Mouse (Mus musculus): Measurements from ENCODE around the gene Homer3. TPM values are rescaled to one million over a fixed set of nuclear protein-coding genes. Genes with fewer than 3 reads are reported as not detected.

Gene Homer3
- polyA plus RNA-seq, 1 experiment from 2014 or later: 16.8 TPM

DNA sequence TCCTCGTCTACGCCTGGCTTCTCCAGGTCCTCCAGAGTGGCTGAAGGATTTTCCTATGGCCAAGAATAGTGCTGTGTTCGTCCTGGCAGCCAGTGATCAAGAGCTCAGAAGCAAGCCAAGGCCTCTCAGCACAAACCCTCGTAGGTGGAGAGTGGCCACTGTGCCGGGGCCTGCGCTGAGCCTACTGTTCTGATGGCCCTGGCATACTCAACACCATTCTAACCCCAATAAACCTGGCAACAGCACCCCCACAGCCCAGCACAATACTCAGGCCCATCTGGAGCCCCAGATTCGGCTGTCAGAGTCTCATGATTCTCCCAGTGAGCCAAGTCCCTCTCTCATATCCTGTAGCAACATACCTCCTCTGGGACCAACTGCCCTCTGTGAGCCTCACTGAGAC, 58.0 kb downstream of the Homer3 start:
- H3K9me3 ChIP-seq (ENCODE audit: control insufficient read depth, low read length): no peaks in the 10 kb centered on the region
- H3K36me3 ChIP-seq (ENCODE audit: control insufficient read depth, insufficient read depth, low read length): peaks cover 58% of the 10 kb centered on the region
- no peak for ATAC-seq (ENCODE audit: low read depth)
- whole genome bisulfite sequencing: 93% methylated on average over 7 of the region's 7 CpGs
- no peaks in the 10 kb centered on the region for H3K4me1 ChIP-seq (ENCODE audit: control insufficient read depth, insufficient read depth, low read length)
- H3K4me2 ChIP-seq (ENCODE audit: low read depth, low read length): no peak overlapping the region
- H3K27ac ChIP-seq (ENCODE audit: low read depth, low read length): no peak overlapping the region
- no peak overlapping the region for H3K4me3 ChIP-seq (ENCODE audit: low read depth, low read length)
- H3K27me3 ChIP-seq (ENCODE audit: control insufficient read depth, insufficient read depth, low read length): no peaks in the 10 kb centered on the region
- no peak overlapping the region for H3K9ac ChIP-seq (replicated peaks; ENCODE audit: low read depth, low read length)

DNA sequence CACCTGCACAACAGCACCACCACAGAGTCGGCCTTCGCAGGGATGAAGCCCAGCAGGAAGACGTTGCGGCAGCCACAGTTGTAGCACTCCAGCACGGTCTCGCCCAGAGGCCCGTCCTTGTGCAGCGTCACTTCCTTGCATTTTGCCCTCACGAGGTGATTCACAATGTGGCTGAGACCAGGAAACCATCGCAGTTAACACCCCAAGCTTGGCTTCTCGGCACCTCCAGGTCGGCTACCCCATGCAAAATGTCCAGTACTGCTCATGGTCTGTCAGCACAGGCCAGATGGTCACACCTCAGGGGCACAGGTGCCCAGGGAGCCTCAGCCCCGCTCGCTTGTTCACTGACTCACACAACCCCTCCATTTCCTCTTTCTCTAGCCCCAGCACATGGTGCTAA, 59.4 kb downstream of the Homer3 start:
- no peak overlapping the region for H3K4me2 ChIP-seq (ENCODE audit: low read depth, low read length)
- WGBS: 94% methylated on average over 14 of the region's 14 CpGs
- no peak overlapping the region for H3K9ac ChIP-seq (replicated peaks; ENCODE audit: low read depth, low read length)
- H3K4me1 ChIP-seq (ENCODE audit: control insufficient read depth, insufficient read depth, low read length): no peaks in the 10 kb centered on the region
- H3K36me3 ChIP-seq (ENCODE audit: control insufficient read depth, insufficient read depth, low read length): peaks cover 45% of the 10 kb centered on the region
- H3K9me3 ChIP-seq (ENCODE audit: control insufficient read depth, low read length): no peaks in the 10 kb centered on the region
- H3K27me3 ChIP-seq (ENCODE audit: control insufficient read depth, insufficient read depth, low read length): no peaks in the 10 kb centered on the region
- ATAC-seq (ENCODE audit: low read depth): no peak
- no peak overlapping the region for H3K4me3 ChIP-seq (ENCODE audit: low read depth, low read length)
- H3K27ac ChIP-seq (ENCODE audit: low read depth, low read length): no peak overlapping the region

DNA sequence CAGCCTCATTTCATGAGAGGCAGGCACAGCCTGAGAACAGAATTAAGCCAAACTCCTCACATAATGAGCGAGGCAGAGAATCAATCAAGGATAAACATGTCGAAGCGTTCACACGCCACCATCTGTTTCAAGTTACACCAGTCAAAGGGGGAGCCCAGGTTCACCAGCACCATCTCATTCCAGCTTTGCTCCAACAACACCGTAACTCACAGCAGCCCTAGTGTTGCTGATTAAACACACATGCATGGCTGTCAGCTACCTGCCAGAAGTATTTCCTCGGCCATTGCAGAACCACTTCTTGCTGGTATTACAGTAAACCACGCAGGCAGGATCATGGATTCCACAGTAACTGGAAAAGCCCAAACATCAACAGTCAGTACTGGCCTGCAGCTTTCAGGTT, 60.4 kb downstream of the Homer3 start:
- Histone ChIP-seq H3K4me3 (ENCODE audit: low read depth, low read length) (no peak overlapping the region), H3K4me1 (ENCODE audit: control insufficient read depth, insufficient read depth, low read length) (no peaks in the 10 kb centered on the region), H3K27me3 (ENCODE audit: control insufficient read depth, insufficient read depth, low read length) (no peaks in the 10 kb centered on the region), H3K9me3 (ENCODE audit: control insufficient read depth, low read length) (no peaks in the 10 kb centered on the region), H3K27ac (ENCODE audit: low read depth, low read length) (no peak overlapping the region), H3K36me3 (ENCODE audit: control insufficient read depth, insufficient read depth, low read length) (peaks cover 34% of the 10 kb centered on the region), H3K4me2 (ENCODE audit: low read depth, low read length) (no peak overlapping the region), H3K9ac (replicated peaks; ENCODE audit: low read depth, low read length) (no peak overlapping the region)
- 78% methylated on average over 7 of the region's 7 CpGs for WGBS
- no peak for ATAC-seq (ENCODE audit: low read depth)

DNA sequence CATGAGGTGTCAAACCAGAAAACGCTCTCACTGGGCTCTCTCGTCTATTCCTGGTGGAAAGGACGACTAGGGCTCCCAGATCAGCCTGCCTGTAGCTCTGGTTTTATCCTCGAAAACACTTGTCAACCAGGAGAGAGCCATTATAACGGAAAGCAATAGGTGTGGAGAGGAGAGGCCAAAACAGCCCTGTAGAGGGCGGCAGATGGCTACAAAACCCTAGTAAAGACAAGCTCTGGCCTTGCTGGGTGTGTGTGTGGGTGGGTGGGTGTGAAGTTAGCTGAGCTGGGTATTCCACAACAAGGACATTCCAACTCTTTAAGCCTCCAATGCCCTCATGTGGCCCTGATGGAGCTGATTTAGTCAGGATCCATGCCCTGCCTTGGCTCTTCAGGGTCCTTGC, 61.1 kb downstream of the Homer3 start:
- Histone ChIP-seq H3K27ac (ENCODE audit: low read depth, low read length) (no peak overlapping the region), H3K27me3 (ENCODE audit: control insufficient read depth, insufficient read depth, low read length) (no peaks in the 10 kb centered on the region), H3K4me3 (ENCODE audit: low read depth, low read length) (no peak overlapping the region), H3K9me3 (ENCODE audit: control insufficient read depth, low read length) (no peaks in the 10 kb centered on the region), H3K36me3 (ENCODE audit: control insufficient read depth, insufficient read depth, low read length) (peaks cover 29% of the 10 kb centered on the region; the same call in 1 of the 2 replicates), H3K9ac (replicated peaks; ENCODE audit: low read depth, low read length) (no peak overlapping the region), H3K4me2 (ENCODE audit: low read depth, low read length) (no peak overlapping the region), H3K4me1 (ENCODE audit: control insufficient read depth, insufficient read depth, low read length) (no peaks in the 10 kb centered on the region)
- peak; percentile 52; the same call in 1 of the 2 replicates for ATAC-seq (ENCODE audit: low read depth)
- 65% methylated on average over 6 of the region's 6 CpGs for WGBS

Other genes starting within 250 kb of the Homer3 start
- gene Mau2, start 240.1 kb upstream of the Homer3 start, polyA plus RNA-seq (2014; fragmentation: Nextera tagmentation; extraction: Ambion mirVana): 73.5 and 77.9 TPM in 2 replicates
- gene Sugp1, start 240.0 kb upstream of the Homer3 start, polyA plus RNA-seq (2014; fragmentation: Nextera tagmentation; extraction: Ambion mirVana): 47.1 and 52.9 TPM in 2 replicates
- gene Tm6sf2, start 209.9 kb upstream of the Homer3 start, polyA plus RNA-seq (2014; fragmentation: Nextera tagmentation; extraction: Ambion mirVana): 1.3 and 2.1 TPM in 2 replicates
- 0.73 and 0.84 TPM in 2 replicates for gene Hapln4, start 199.4 kb upstream of the Homer3 start, polyA plus RNA-seq (2014; fragmentation: Nextera tagmentation; extraction: Ambion mirVana)
- 154 and 176 TPM in 2 replicates for gene Ncan, start 162.0 kb upstream of the Homer3 start, polyA plus RNA-seq (2014; fragmentation: Nextera tagmentation; extraction: Ambion mirVana)
- 22.9 and 35.3 TPM in 2 replicates for gene Nr2c2ap, start 151.5 kb upstream of the Homer3 start, polyA plus RNA-seq (2014; fragmentation: Nextera tagmentation; extraction: Ambion mirVana)
- 9.4 and 12.2 TPM in 2 replicates for gene Rfxank, start 143.7 kb upstream of the Homer3 start, polyA plus RNA-seq (2014; fragmentation: Nextera tagmentation; extraction: Ambion mirVana)
- 63.7 and 72.3 TPM in 2 replicates for gene Borcs8, start 143.3 kb upstream of the Homer3 start, polyA plus RNA-seq (2014; fragmentation: Nextera tagmentation; extraction: Ambion mirVana)
- 0.27 and 0.72 TPM in 2 replicates for gene Mef2b, start 143.1 kb upstream of the Homer3 start, polyA plus RNA-seq (2014; fragmentation: Nextera tagmentation; extraction: Ambion mirVana)
- gene Tmem161a, start 110.5 kb upstream of the Homer3 start, polyA plus RNA-seq (2014; fragmentation: Nextera tagmentation; extraction: Ambion mirVana): 28.3 and 34.8 TPM in 2 replicates
- 7.6 and 10.0 TPM in 2 replicates for gene Slc25a42, start 70.5 kb upstream of the Homer3 start, polyA plus RNA-seq (2014; fragmentation: Nextera tagmentation; extraction: Ambion mirVana)
- 77.1 and 78.6 TPM in 2 replicates for gene Sugp2, start 48.6 kb upstream of the Homer3 start, polyA plus RNA-seq (2014; fragmentation: Nextera tagmentation; extraction: Ambion mirVana)
- 95.5 and 106 TPM in 2 replicates for gene Armc6, start 48.4 kb upstream of the Homer3 start, polyA plus RNA-seq (2014; fragmentation: Nextera tagmentation; extraction: Ambion mirVana)
- 44.5 and 45.9 TPM in 2 replicates for gene Ddx49, start 19.7 kb downstream of the Homer3 start, polyA plus RNA-seq (2014; fragmentation: Nextera tagmentation; extraction: Ambion mirVana)
- 285 and 327 TPM in 2 replicates for gene Cope, start 19.7 kb downstream of the Homer3 start, polyA plus RNA-seq (2014; fragmentation: Nextera tagmentation; extraction: Ambion mirVana)
- gene Cers1, start 32.9 kb downstream of the Homer3 start, polyA plus RNA-seq (2014; fragmentation: Nextera tagmentation; extraction: Ambion mirVana): 33.4 and 42.9 TPM in 2 replicates
- gene Gdf1, start 47.0 kb downstream of the Homer3 start, polyA plus RNA-seq (2014; fragmentation: Nextera tagmentation; extraction: Ambion mirVana): 2.1 and 7.5 TPM in 2 replicates
- 14.4 and 15.0 TPM in 2 replicates for gene Upf1, start 70.5 kb downstream of the Homer3 start, polyA plus RNA-seq (2014; fragmentation: Nextera tagmentation; extraction: Ambion mirVana)
- gene Comp, start 90.7 kb downstream of the Homer3 start, polyA plus RNA-seq (2014; fragmentation: Nextera tagmentation; extraction: Ambion mirVana): 0.20 and 0.41 TPM in 2 replicates
- gene Crtc1, start 156.8 kb downstream of the Homer3 start, polyA plus RNA-seq (2014; fragmentation: Nextera tagmentation; extraction: Ambion mirVana): 48.2 and 55.9 TPM in 2 replicates
- gene Klhl26, start 194.1 kb downstream of the Homer3 start, polyA plus RNA-seq (2014; fragmentation: Nextera tagmentation; extraction: Ambion mirVana): 29.4 and 30.1 TPM in 2 replicates
- gene Tmem59l, start 204.5 kb downstream of the Homer3 start, polyA plus RNA-seq (2014; fragmentation: Nextera tagmentation; extraction: Ambion mirVana): 144 and 200 TPM in 2 replicates
- 5.3 and 10.0 TPM in 2 replicates for gene Crlf1, start 210.3 kb downstream of the Homer3 start, polyA plus RNA-seq (2014; fragmentation: Nextera tagmentation; extraction: Ambion mirVana)
- gene Rex1bd, start 223.9 kb downstream of the Homer3 start, polyA plus RNA-seq (2014; fragmentation: Nextera tagmentation; extraction: Ambion mirVana): 152 and 172 TPM in 2 replicates
- 734 and 750 TPM in 2 replicates for gene Uba52, start 228.0 kb downstream of the Homer3 start, polyA plus RNA-seq (2014; fragmentation: Nextera tagmentation; extraction: Ambion mirVana)
- 303 and 336 TPM in 2 replicates for gene Fkbp8, start 244.9 kb downstream of the Homer3 start, polyA plus RNA-seq (2014; fragmentation: Nextera tagmentation; extraction: Ambion mirVana)
- gene Kxd1, start 245.1 kb downstream of the Homer3 start, polyA plus RNA-seq (2014; fragmentation: Nextera tagmentation; extraction: Ambion mirVana): 50.2 and 51.9 TPM in 2 replicates